Mouse (Mus musculus) MEL (cell line): ENCODE measurements around the gene Parp4. TPM values are rescaled to one million over a fixed set of nuclear protein-coding genes. Genes with fewer than 3 reads are reported as not detected.
A peak's percentile ranks its signal among the peaks of the same experiment; 100 is the strongest.

ENCODE experiments used
- DNase-seq: peaks from one replicate; pipeline ENCODE4 v3.0.0; 2011; ENCODE audit warnings: low read depth, low spot score
- H3K27ac ChIP-seq: 2 replicates; pipeline ENCODE4 v1.5.1; 2012; ENCODE audit warnings: low read depth, mild to moderate bottlenecking, control low read depth, low read length, moderate library complexity; ENCODE audit not compliant: control insufficient read depth
- H3K27me3 ChIP-seq, 2 experiments: fragments of 150-350 bp in 1 of 2; sonication (generic) in 1 of 2; 2 replicates each; pipeline ENCODE4 v1.6.1; 2012; ENCODE audit warnings: low read length in 2 of 2, mild to moderate bottlenecking in 2 of 2, improper control_type of control experiment in 1 of 2, moderate library complexity in 1 of 2; ENCODE audit not compliant: insufficient read depth in 2 of 2, control insufficient read depth in 1 of 2
- H3K36me3 ChIP-seq, 2 experiments: 2 replicates each; pipeline ENCODE4 v1.6.1; 2012 to 2014; ENCODE audit warnings: low read length in 2 of 2, improper control_type of control experiment in 1 of 2, inconsistent platforms in 1 of 2, mild to moderate bottlenecking in 1 of 2; ENCODE audit not compliant: insufficient read depth in 2 of 2, control insufficient read depth in 1 of 2
- H3K4me1 ChIP-seq, 2 experiments: fragments of 150-350 bp in 1 of 2; sonication (generic) in 1 of 2; 2 replicates each; pipeline ENCODE4 v1.6.1; 2012; ENCODE audit warnings: low read length in 2 of 2, improper control_type of control experiment in 1 of 2, mild to moderate bottlenecking in 1 of 2; ENCODE audit not compliant: insufficient read depth in 2 of 2, control insufficient read depth in 1 of 2
- H3K4me3 ChIP-seq, 2 experiments: fragments of 150-350 bp in 1 of 2; sonication (generic) in 1 of 2; 2 replicates each; pipeline ENCODE4 v1.5.1; 2012; ENCODE audit warnings: low read depth in 2 of 2, low read length in 2 of 2, mild to moderate bottlenecking in 2 of 2, moderate library complexity in 2 of 2, control low read depth in 1 of 2, improper control_type of control experiment in 1 of 2; ENCODE audit not compliant: control insufficient read depth in 1 of 2, insufficient read depth in 1 of 2
- H3K79me2 ChIP-seq: 2 replicates; pipeline ENCODE4 v1.6.1; 2012; ENCODE audit warnings: mild to moderate bottlenecking, low read length, moderate library complexity; ENCODE audit not compliant: control insufficient read depth, poor library complexity, insufficient read depth
- H3K9ac ChIP-seq: 2 replicates; pipeline ENCODE4 v1.6.1; 2012; ENCODE audit warnings: low read depth, mild to moderate bottlenecking, control low read depth, low read length, moderate library complexity; ENCODE audit not compliant: control insufficient read depth, poor library complexity, severe bottlenecking
- H3K9me3 ChIP-seq: fragments of 150-350 bp; sonication (generic); replicated peaks from 2 replicates; pipeline ENCODE4 v1.6.1; 2012; ENCODE audit warnings: mild to moderate bottlenecking, low read length, improper control_type of control experiment, moderate library complexity; ENCODE audit not compliant: insufficient read depth
- CHD2 ChIP-seq: IDR thresholded peaks from 2 replicates; pipeline ENCODE4 v1.6.1; 2011; ENCODE audit warnings: low read length, improper control_type of control experiment
- CTCF ChIP-seq, 3 experiments: IDR thresholded peaks in 2 of 3; conservative IDR thresholded peaks in 1 of 3; 2 replicates each; pipeline ENCODE4 v1.5.1; 2011 to 2012; ENCODE audit warnings: low read length in 3 of 3, low read depth in 2 of 3, mild to moderate bottlenecking in 2 of 3, improper control_type of control experiment in 1 of 3, inconsistent platforms in 1 of 3, mixed read lengths in 1 of 3, moderate library complexity in 1 of 3; ENCODE audit not compliant: control insufficient read depth in 1 of 3, insufficient read depth in 1 of 3, poor library complexity in 1 of 3, severe bottlenecking in 1 of 3
- EP300 ChIP-seq, 2 experiments: IDR thresholded peaks; 2 replicates each; pipeline ENCODE4 v1.6.1; 2011; ENCODE audit warnings: improper control_type of control experiment in 2 of 2, low read length in 2 of 2, low read depth in 1 of 2, mild to moderate bottlenecking in 1 of 2
- GABPA ChIP-seq: IDR thresholded peaks from 2 replicates; pipeline ENCODE4 v1.6.1; 2012; ENCODE audit warnings: low read depth, mild to moderate bottlenecking, inconsistent platforms, low read length, improper control_type of control experiment, moderate library complexity
- GATA1 ChIP-seq: IDR thresholded peaks from 2 replicates; pipeline ENCODE4 v1.6.1; 2011; ENCODE audit warnings: low read depth, low read length, improper control_type of control experiment
- HCFC1 ChIP-seq: IDR thresholded peaks from 2 replicates; pipeline ENCODE4 v1.6.1; 2012; ENCODE audit warnings: low read depth, mild to moderate bottlenecking, inconsistent platforms, low read length, improper control_type of control experiment, moderate library complexity
- MAFK ChIP-seq: IDR thresholded peaks from 2 replicates; pipeline ENCODE4 v1.6.1; 2011; ENCODE audit warnings: low read depth, mild to moderate bottlenecking, low read length, improper control_type of control experiment, borderline replicate concordance
- MAX ChIP-seq: IDR thresholded peaks from 2 replicates; pipeline ENCODE4 v1.6.1; 2011; ENCODE audit warnings: low read length, improper control_type of control experiment
- MEF2A ChIP-seq: IDR thresholded peaks from 2 replicates; pipeline ENCODE4 v1.6.1; 2014; ENCODE audit warnings: low read depth, mild to moderate bottlenecking, inconsistent platforms, low read length, improper control_type of control experiment; ENCODE audit not compliant: poor library complexity, insufficient replicate concordance, severe bottlenecking; ENCODE audit errors: extremely low read depth
- MXI1 ChIP-seq: IDR thresholded peaks from 2 replicates; pipeline ENCODE4 v1.6.1; 2011; ENCODE audit warnings: mild to moderate bottlenecking, low read depth, low read length, improper control_type of control experiment
- MYB ChIP-seq: IDR thresholded peaks from 2 replicates; pipeline ENCODE4 v1.6.1; 2011; ENCODE audit warnings: mild to moderate bottlenecking, low read depth, low read length, improper control_type of control experiment
- MYC ChIP-seq: IDR thresholded peaks from 2 replicates; pipeline ENCODE4 v1.6.1; 2011; ENCODE audit warnings: low read depth, mild to moderate bottlenecking, low read length, improper control_type of control experiment, moderate library complexity
- NRF1 ChIP-seq: IDR thresholded peaks from 2 replicates; pipeline ENCODE4 v1.6.1; 2014; ENCODE audit warnings: low read depth, mild to moderate bottlenecking, inconsistent platforms, low read length, improper control_type of control experiment, moderate library complexity; ENCODE audit not compliant: poor library complexity, insufficient read depth, severe bottlenecking
- POLR2AphosphoS2 ChIP-seq: IDR thresholded peaks from 2 replicates; pipeline ENCODE4 v1.6.1; 2011; ENCODE audit warnings: low read length, improper control_type of control experiment
- POLR2AphosphoS5 ChIP-seq: IDR thresholded peaks from 2 replicates; pipeline ENCODE4 v1.6.1; 2012; ENCODE audit warnings: low read depth, borderline replicate concordance, mild to moderate bottlenecking, inconsistent platforms, low read length, moderate library complexity, mixed read lengths
- RAD21 ChIP-seq: IDR thresholded peaks from 2 replicates; pipeline ENCODE4 v1.6.1; 2011; ENCODE audit warnings: mild to moderate bottlenecking, low read depth, low read length, improper control_type of control experiment
- RCOR1 ChIP-seq: IDR thresholded peaks from 2 replicates; pipeline ENCODE4 v1.6.1; 2012; ENCODE audit warnings: low read depth, mild to moderate bottlenecking, inconsistent platforms, low read length, improper control_type of control experiment
- TBP ChIP-seq: IDR thresholded peaks from 2 replicates; pipeline ENCODE4 v1.8.0; 2011; ENCODE audit warnings: low read depth, low read length, improper control_type of control experiment
- USF1 ChIP-seq: IDR thresholded peaks from 2 replicates; pipeline ENCODE4 v1.6.1; 2014; ENCODE audit warnings: low read depth, mild to moderate bottlenecking, inconsistent platforms, low read length, improper control_type of control experiment, moderate library complexity
- ZKSCAN1 ChIP-seq: IDR thresholded peaks from 2 replicates; pipeline ENCODE4 v1.6.1; 2012; ENCODE audit warnings: low read depth, mild to moderate bottlenecking, inconsistent platforms, low read length, improper control_type of control experiment, moderate library complexity
- ZMIZ1 ChIP-seq: IDR thresholded peaks from 2 replicates; pipeline ENCODE4 v1.6.1; 2012; ENCODE audit warnings: low read depth, mild to moderate bottlenecking, inconsistent platforms, low read length, improper control_type of control experiment, moderate library complexity
- ZNF384 ChIP-seq: IDR thresholded peaks from 2 replicates; pipeline ENCODE4 v1.6.1; 2012; ENCODE audit warnings: low read depth, mild to moderate bottlenecking, inconsistent platforms, low read length, improper control_type of control experiment
- polyA plus RNA-seq, 2 experiments: library from polyadenylated mRNA; stranded (reverse) in 1 of 2; unstranded in 1 of 2; fragments of >175 nt in 1 of 2; fragments of >200 nt in 1 of 2; gene quantifications; 2 replicates each; pipeline versions ENCODE4 v1.2.1 to v1.2.4; 2012; ENCODE audit warnings: low replicate concordance in 2 of 2, low read depth in 1 of 2; ENCODE audit not compliant: insufficient read length in 2 of 2, insufficient read depth in 1 of 2, missing spikeins in 1 of 2
- total RNA-seq: library from RNA; depleted of rRNA; stranded (reverse); fragments of 300-350 nt; gene quantifications from 2 replicates; pipeline ENCODE4 v1.2.3, GENCODE M21; 2012

The Parp4 gene
- total and polyA plus RNA-seq, 3 experiments = 1.5 to 5.2 TPM; not detected in 1

DNA sequence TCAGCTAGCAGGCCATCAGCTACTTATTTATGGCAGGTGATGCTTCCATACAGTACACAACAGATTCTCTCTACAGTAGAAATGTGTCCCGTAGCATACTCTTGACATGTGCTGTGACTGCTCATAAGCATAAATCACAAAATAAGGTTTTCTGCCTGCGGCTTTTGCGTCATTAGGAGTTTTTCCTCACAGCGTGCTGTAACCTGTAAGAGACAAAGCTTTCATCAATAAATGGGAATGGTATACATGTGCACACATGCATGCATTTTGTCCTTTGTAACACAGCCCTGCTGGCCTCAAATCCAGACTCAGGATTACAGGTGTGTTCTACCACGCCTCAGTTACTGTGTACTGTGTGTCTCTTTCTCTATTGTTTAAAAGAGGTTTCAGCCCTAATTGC lies 122.4 kb downstream of the Parp4 start:
- H3K4me1 ChIP-seq = peaks cover 0 to 3% of the 10 kb centered on the region in 2 experiments; a peak in 2 of 4 replicates
- no peak for DNase-seq
- no peaks in the 10 kb centered on the region for H3K27me3 ChIP-seq
- no peak overlapping the region for H3K27ac ChIP-seq
- no peak overlapping the region for H3K9ac ChIP-seq
- H3K9me3 ChIP-seq = no peaks in the 10 kb centered on the region
- H3K79me2 ChIP-seq = no peaks in the 10 kb centered on the region
- H3K36me3 ChIP-seq = peaks cover 9 to 19% of the 10 kb centered on the region in 2 experiments; a peak in 3 of 4 replicates
- no peak for TF ChIP-seq RAD21
- no peak for TF ChIP-seq USF1
- no peak for TF ChIP-seq MYC
- no peak for TF ChIP-seq MEF2A
- no peak for TF ChIP-seq MXI1
- TF ChIP-seq ZMIZ1 = no peak
- TF ChIP-seq RCOR1 = no peak
- no peak overlapping the region for H3K4me3 ChIP-seq

DNA sequence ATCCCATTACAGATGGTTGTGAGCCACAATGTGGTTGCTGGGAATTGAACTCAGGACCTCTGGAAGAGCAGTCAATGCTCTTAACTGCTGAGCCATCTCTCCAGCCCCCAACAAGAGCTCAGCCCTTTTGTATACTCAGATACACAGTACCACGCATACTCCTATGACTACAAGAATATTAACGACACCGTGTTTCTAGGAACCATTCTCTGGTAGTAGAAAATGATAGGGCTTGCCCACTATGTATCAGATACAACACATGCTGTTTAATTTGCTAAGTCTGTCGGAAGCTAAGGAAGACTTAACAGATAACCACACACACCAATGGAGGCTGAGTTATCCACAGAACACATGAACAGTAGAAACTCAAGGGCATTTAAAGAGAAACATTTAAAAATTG lies 127.2 kb downstream of the Parp4 start:
- no peak overlapping the region for H3K9ac ChIP-seq
- TF ChIP-seq MXI1 (no peak), GATA1 (no peak), TBP (peak; percentile 51; the same call in 1 of the 2 replicates), EP300 (IDR thresholded peaks at IDR 0.05; ENCODE audit: low read depth in 1 of 2, low read length in 2 of 2) (peak in 1 of 2 experiments; percentile 5; a peak in 1 of 4 replicates)

DNA sequence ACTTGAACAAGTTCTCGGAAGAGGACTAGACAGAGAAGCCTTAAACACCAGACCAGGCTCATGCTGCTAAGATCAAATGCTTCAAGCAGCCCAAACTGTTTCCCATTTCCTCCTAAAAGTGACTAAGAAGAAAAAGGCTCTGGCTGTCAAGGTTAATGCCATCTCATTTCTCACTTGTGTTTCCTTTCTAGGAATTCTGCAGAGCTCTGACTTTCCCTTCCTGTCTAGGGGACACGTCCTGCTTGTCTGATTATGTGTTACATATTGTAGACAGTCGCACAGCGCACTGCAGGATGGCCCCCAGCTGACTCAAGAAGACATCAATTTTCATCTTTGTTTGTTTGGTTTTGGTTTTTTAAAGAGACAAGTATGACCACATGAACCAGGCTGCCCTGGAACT lies 130.3 kb downstream of the Parp4 start:
- Histone ChIP-seq H3K36me3 (peaks cover 0 to 2% of the 10 kb centered on the region in 2 experiments; a peak in 1 of 4 replicates), H3K79me2 (no peaks in the 10 kb centered on the region), H3K4me1 (no peaks in the 10 kb centered on the region), H3K27ac (no peak overlapping the region), H3K4me3 (no peak overlapping the region), H3K9me3 (no peaks in the 10 kb centered on the region), H3K9ac (no peak overlapping the region), H3K27me3 (no peaks in the 10 kb centered on the region)
- DNase-seq = no peak
- TF ChIP-seq MAX (no peak), CTCF (IDR thresholded peaks at IDR 0.05 in 2 of 3, conservative IDR thresholded peaks at IDR 0.05 in 1 of 3; ENCODE audit: control insufficient read depth in 1 of 3, insufficient read depth in 1 of 3, low read depth in 2 of 3, low read length in 3 of 3, poor library complexity in 1 of 3, severe bottlenecking in 1 of 3) (no peak), CHD2 (no peak), USF1 (no peak), ZMIZ1 (no peak), HCFC1 (no peak), TBP (no peak), ZNF384 (no peak), GABPA (no peak), MYB (no peak), RCOR1 (no peak), MYC (no peak), POLR2AphosphoS2 (no peak), POLR2AphosphoS5 (no peak), RAD21 (no peak), NRF1 (no peak), MAFK (no peak), ZKSCAN1 (no peak), GATA1 (no peak)

More for the DNA sequence above, 127.2 kb downstream of the Parp4 start:
- Histone ChIP-seq H3K9me3 (no peaks in the 10 kb centered on the region), H3K36me3 (peaks cover 0 to 2% of the 10 kb centered on the region in 2 experiments; a peak in 1 of 4 replicates), H3K4me1 (no peaks in the 10 kb centered on the region), H3K27me3 (no peaks in the 10 kb centered on the region), H3K4me3 (no peak overlapping the region), H3K27ac (no peak overlapping the region), H3K79me2 (no peaks in the 10 kb centered on the region)
- DNase-seq = peak; percentile 44
